9 mouse cellular contexts compared by ENCODE assay signal in the genomic region with DNA sequence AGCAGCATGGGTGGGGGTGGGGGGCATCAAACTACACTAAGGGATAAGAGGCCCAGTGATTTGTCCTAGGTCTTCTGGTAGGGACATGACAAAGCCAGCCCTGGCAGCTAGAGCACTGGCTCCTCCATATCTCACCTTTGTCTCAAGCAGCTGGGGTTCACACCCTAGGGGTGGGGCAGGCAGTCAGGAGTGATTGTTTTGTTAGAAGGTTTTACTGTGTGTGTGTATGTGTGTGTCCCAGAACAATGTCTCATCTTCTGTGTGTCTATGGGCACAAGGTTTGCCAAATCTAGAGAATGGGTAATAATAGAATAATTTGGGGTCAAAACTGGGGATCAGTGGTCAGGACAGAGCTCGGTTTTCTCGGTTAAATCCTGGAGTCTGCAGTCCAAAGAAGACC. TPM values are rescaled to one million over a fixed set of nuclear protein-coding genes. Genes with fewer than 3 reads are reported as not detected.
DNase-seq lines count a peak whose midpoint lies in the region; ATAC-seq and TF ChIP-seq lines count a peak whose summit lies in the region.
"Had no signal": no experiment of that assay in that cellular context is flagged by ENCODE, and none has a peak within 500 bp of the region (broad histone marks: within the 10 kb centered on the region; RNA-seq: fewer than 3 reads in every experiment).

No protein-coding gene starts in this region.

- ATAC-seq in lung, embryonic 14.5 days (ENCODE audit: insufficient read depth) = no peak
- peak; percentile 31 for ATAC-seq in forebrain, embryonic 12.5 days (ENCODE audit: low FRiP score)
- no peak for ATAC-seq in limb, embryonic 12.5 days (ENCODE audit: insufficient number of reproducible peaks, insufficient read depth, low FRiP score, low TSS enrichment, low read depth)
- peak; percentile 10; the same call in 1 of the 2 replicates for ATAC-seq in neural tube, embryonic 15.5 days (ENCODE audit: low FRiP score)
- no peak for ATAC-seq in frontal cortex, adult (ENCODE audit: low TSS enrichment)

- no peak for TF ChIP-seq CTCF in lung, embryonic 14.5 days (IDR thresholded peaks at IDR 0.05; ENCODE audit: low read depth)

- peaks cover 22% of the 10 kb centered on the region; the same call in 1 of the 2 replicates for H3K27me3 ChIP-seq in lung, embryonic 14.5 days (ENCODE audit: insufficient read depth, low read length)
- H3K27me3 ChIP-seq in forebrain, embryonic 12.5 days = peaks cover 24% of the 10 kb centered on the region
- peaks cover 44% of the 10 kb centered on the region for H3K27me3 ChIP-seq in limb, embryonic 12.5 days
- 0 out of 2 replicates have a peak, but pooled peaks cover 13% of the 10 kb centered on the region for H3K27me3 ChIP-seq in neural tube, embryonic 15.5 days (replicated peaks)

- H3K36me3 ChIP-seq in lung, embryonic 14.5 days (ENCODE audit: insufficient read depth) = no peaks in the 10 kb centered on the region
- H3K36me3 ChIP-seq in forebrain, embryonic 12.5 days (replicated peaks) = no peaks in the 10 kb centered on the region
- H3K36me3 ChIP-seq in limb, embryonic 12.5 days = no peaks in the 10 kb centered on the region
- 0 out of 2 replicates have a peak, but pooled peaks cover 11% of the 10 kb centered on the region for H3K36me3 ChIP-seq in neural tube, embryonic 15.5 days

- WGBS in lung, embryonic 14.5 days = 0% methylated on average over 2 of the region's 2 CpGs
- WGBS in forebrain, embryonic 12.5 days = 3% methylated on average over 2 of the region's 2 CpGs
- 2% methylated on average over 2 of the region's 2 CpGs for WGBS in limb, embryonic 12.5 days
- 0% methylated on average over 2 of the region's 2 CpGs for whole genome bisulfite sequencing in neural tube, embryonic 15.5 days

- H3K9ac ChIP-seq in lung, embryonic 14.5 days = no peak overlapping the region
- peak overlapping the region; percentile 69 for H3K9ac ChIP-seq in forebrain, embryonic 12.5 days
- H3K9ac ChIP-seq in limb, embryonic 12.5 days (replicated peaks) = no peak overlapping the region
- peak overlapping the region; percentile 93 for H3K9ac ChIP-seq in neural tube, embryonic 15.5 days (replicated peaks)

- H3K4me2 ChIP-seq in lung, embryonic 14.5 days = peak overlapping the region; percentile 95
- peak overlapping the region; percentile 81 for H3K4me2 ChIP-seq in forebrain, embryonic 12.5 days
- H3K4me2 ChIP-seq in limb, embryonic 12.5 days = peak overlapping the region; percentile 96
- peak overlapping the region; percentile 89 for H3K4me2 ChIP-seq in neural tube, embryonic 15.5 days

- H3K4me1 ChIP-seq in lung, embryonic 14.5 days (ENCODE audit: insufficient read depth) = peaks cover 3% of the 10 kb centered on the region; the same call in 1 of the 2 replicates
- H3K4me1 ChIP-seq in forebrain, embryonic 12.5 days = peaks cover 13% of the 10 kb centered on the region
- H3K4me1 ChIP-seq in limb, embryonic 12.5 days (replicated peaks) = peaks cover 10% of the 10 kb centered on the region; the same call in 1 of the 2 replicates
- H3K4me1 ChIP-seq in neural tube, embryonic 15.5 days = peaks cover 26% of the 10 kb centered on the region

- no peak for DNase-seq in lung, embryonic 14.5 days
- no peak for DNase-seq in lung, postnatal 25 days (ENCODE audit: low spot score)
- no peak for DNase-seq in urinary bladder, postnatal 25 days (ENCODE audit: low spot score)
- no peak for DNase-seq in left cerebral cortex, postnatal 4 days
- DNase-seq: thymus, postnatal 36 days had no signal

- no peaks in the 10 kb centered on the region for H3K9me3 ChIP-seq in lung, embryonic 14.5 days (ENCODE audit: low read depth, low read length)
- H3K9me3 ChIP-seq in forebrain, embryonic 12.5 days = no peaks in the 10 kb centered on the region
- H3K9me3 ChIP-seq in limb, embryonic 12.5 days = no peaks in the 10 kb centered on the region
- no peaks in the 10 kb centered on the region for H3K9me3 ChIP-seq in neural tube, embryonic 15.5 days (replicated peaks)

- H3K27ac ChIP-seq in lung, embryonic 14.5 days (ENCODE audit: low read depth) = no peak overlapping the region
- H3K27ac ChIP-seq in forebrain, embryonic 12.5 days = no peak overlapping the region
- no peak overlapping the region for H3K27ac ChIP-seq in limb, embryonic 12.5 days
- H3K27ac ChIP-seq in neural tube, embryonic 15.5 days (replicated peaks) = peak overlapping the region; percentile 90

- peak overlapping the region; percentile 49 for H3K4me3 ChIP-seq in lung, embryonic 14.5 days (ENCODE audit: low read depth, low read length)
- peak overlapping the region; percentile 62 for H3K4me3 ChIP-seq in forebrain, embryonic 12.5 days (replicated peaks)
- peak overlapping the region; percentile 51 for H3K4me3 ChIP-seq in limb, embryonic 12.5 days (replicated peaks)
- H3K4me3 ChIP-seq in neural tube, embryonic 15.5 days (replicated peaks) = peak overlapping the region; percentile 86

- intact Hi-C loops in left cerebral cortex, postnatal 4 days (cut with DNase I) = no loop called here

RNA-seq across cellular contexts. Expression of a gene that starts 0.4 kb away (rescaled TPM):
- polyA plus RNA-seq in lung, embryonic 14.5 days (2014; fragmentation: Nextera tagmentation; extraction: Ambion mirVana) = 0.25 TPM in 1 of 2 replicates, not detected in the other
- 11.9 and 12.1 TPM in 2 replicates for polyA plus RNA-seq in forebrain, embryonic 12.5 days (2016; fragmentation: Nextera tagmentation; extraction: Ambion mirVana)
- 1.1 and 1.3 TPM in 2 replicates for polyA plus RNA-seq in limb, embryonic 12.5 days (2016; fragmentation: Nextera tagmentation; extraction: Ambion mirVana)
- polyA plus RNA-seq in neural tube, embryonic 15.5 days (2015; fragmentation: Nextera tagmentation; extraction: Ambion mirVana) = 73.5 and 98.1 TPM in 2 replicates
- total RNA-seq in left cerebral cortex, postnatal 4 days (2021) = 100 to 1,000 TPM in 1 of 2 experiments, 10 to 100 TPM in 1; 99.6 to 104 TPM

RNA-seq across cellular contexts. Expression of a gene that starts 4.3 kb away (rescaled TPM):
- 0.26 and 0.29 TPM in 2 replicates for polyA plus RNA-seq in lung, embryonic 14.5 days (2014; fragmentation: Nextera tagmentation; extraction: Ambion mirVana)
- polyA plus RNA-seq in forebrain, embryonic 12.5 days (2016; fragmentation: Nextera tagmentation; extraction: Ambion mirVana) = 1.3 and 1.7 TPM in 2 replicates
- polyA plus RNA-seq in limb, embryonic 12.5 days (2016; fragmentation: Nextera tagmentation; extraction: Ambion mirVana) = 0.66 and 0.86 TPM in 2 replicates
- polyA plus RNA-seq in neural tube, embryonic 15.5 days (2015; fragmentation: Nextera tagmentation; extraction: Ambion mirVana) = 3.0 and 3.5 TPM in 2 replicates
- total RNA-seq in left cerebral cortex, postnatal 4 days (2021) = under 1 TPM; 0.52 to 0.87 TPM

RNA-seq across cellular contexts. Expression of a gene that starts 7.7 kb away (rescaled TPM):
- polyA plus RNA-seq in lung, embryonic 14.5 days (2014; fragmentation: Nextera tagmentation; extraction: Ambion mirVana) = 175 and 183 TPM in 2 replicates
- 378 and 384 TPM in 2 replicates for polyA plus RNA-seq in forebrain, embryonic 12.5 days (2016; fragmentation: Nextera tagmentation; extraction: Ambion mirVana)
- 288 and 295 TPM in 2 replicates for polyA plus RNA-seq in limb, embryonic 12.5 days (2016; fragmentation: Nextera tagmentation; extraction: Ambion mirVana)
- polyA plus RNA-seq in neural tube, embryonic 15.5 days (2015; fragmentation: Nextera tagmentation; extraction: Ambion mirVana) = 458 and 569 TPM in 2 replicates
- 100 to 1,000 TPM; 234 to 250 TPM for total RNA-seq in left cerebral cortex, postnatal 4 days (2021)

RNA-seq across cellular contexts. Expression of a gene that starts 11.5 kb away (rescaled TPM):
- 12.2 and 14.9 TPM in 2 replicates for polyA plus RNA-seq in lung, embryonic 14.5 days (2014; fragmentation: Nextera tagmentation; extraction: Ambion mirVana)
- 18.5 and 18.8 TPM in 2 replicates for polyA plus RNA-seq in forebrain, embryonic 12.5 days (2016; fragmentation: Nextera tagmentation; extraction: Ambion mirVana)
- 21.6 and 21.7 TPM in 2 replicates for polyA plus RNA-seq in limb, embryonic 12.5 days (2016; fragmentation: Nextera tagmentation; extraction: Ambion mirVana)
- 19.3 and 22.7 TPM in 2 replicates for polyA plus RNA-seq in neural tube, embryonic 15.5 days (2015; fragmentation: Nextera tagmentation; extraction: Ambion mirVana)
- total RNA-seq in left cerebral cortex, postnatal 4 days (2021) = 10 to 100 TPM; 81.0 to 89.9 TPM

RNA-seq across cellular contexts. Expression of a gene that starts 38.0 kb away (rescaled TPM):
- polyA plus RNA-seq in lung, embryonic 14.5 days (2014; fragmentation: Nextera tagmentation; extraction: Ambion mirVana) = 31.1 and 39.1 TPM in 2 replicates
- polyA plus RNA-seq in forebrain, embryonic 12.5 days (2016; fragmentation: Nextera tagmentation; extraction: Ambion mirVana) = 40.8 and 46.9 TPM in 2 replicates
- polyA plus RNA-seq in limb, embryonic 12.5 days (2016; fragmentation: Nextera tagmentation; extraction: Ambion mirVana) = 34.9 and 38.7 TPM in 2 replicates
- 33.3 and 37.2 TPM in 2 replicates for polyA plus RNA-seq in neural tube, embryonic 15.5 days (2015; fragmentation: Nextera tagmentation; extraction: Ambion mirVana)
- 100 to 1,000 TPM; 324 to 333 TPM for total RNA-seq in left cerebral cortex, postnatal 4 days (2021)

Comparison
In these comparisons a context has a peak if more than half of its experiments do, and no peak if none do; other contexts are left out.
1. ATAC-seq: peak in forebrain, embryonic 12.5 days (single experiment) and neural tube, embryonic 15.5 days (single experiment); none in lung, embryonic 14.5 days (single experiment), limb, embryonic 12.5 days (single experiment) and frontal cortex, adult (single experiment).
2. H3K9ac ChIP-seq: peak in forebrain, embryonic 12.5 days (single experiment) and neural tube, embryonic 15.5 days (single experiment); none in lung, embryonic 14.5 days (single experiment) and limb, embryonic 12.5 days (single experiment).
3. Peak in every context shown above with its lines, with median percentiles within 50 percentile points of each other: H3K4me2 ChIP-seq and H3K4me3 ChIP-seq.